Mouse (Mus musculus): ENCODE results near the gene Ttyh3. TPM values are rescaled to one million over a fixed set of nuclear protein-coding genes. Genes with fewer than 3 reads are reported as not detected.

Ttyh3 gene
- polyA plus RNA-seq (2014; fragmentation: Nextera tagmentation; extraction: Ambion mirVana) = 42.9 and 46.4 TPM in 2 replicates

- no peaks in the 10 kb centered on the region for H3K9me3 ChIP-seq (ENCODE audit: control insufficient read depth, low read length)
- peaks cover 29% of the 10 kb centered on the region for H3K4me1 ChIP-seq (ENCODE audit: control insufficient read depth, insufficient read depth, low read length)
- WGBS = 0% methylated on average over 51 of the region's 62 CpGs
- H3K27ac ChIP-seq (ENCODE audit: low read depth, low read length) = peak within 1 kb of the TSS; percentile 79
- peak within 1 kb of the TSS; percentile 100 for H3K9ac ChIP-seq (ENCODE audit: low read length)
- ATAC-seq (ENCODE audit: low FRiP score) (peak; percentile 10; the same call in 1 of the 2 replicates), DNase-seq (ENCODE audit: low spot score, missing footprints) (peak; percentile 98)
- H3K4me2 ChIP-seq = peak within 1 kb of the TSS; percentile 98
- peak within 1 kb of the TSS; percentile 93 for H3K4me3 ChIP-seq (ENCODE audit: low read depth, low read length)
- no peaks in the 10 kb centered on the region for H3K27me3 ChIP-seq (ENCODE audit: control insufficient read depth, insufficient read depth, low read length)
- peaks cover 3% of the 10 kb centered on the region for H3K36me3 ChIP-seq (ENCODE audit: control insufficient read depth, insufficient read depth, low read length)
These were observed at the start of gene Ttyh3 for GRCm38 (mm10) chr5:140648519-140649100. Gene Ttyh3 (minus strand): TSS chr5:140649031.

- no peaks in the 10 kb centered on the region; the same call in 1 of the 2 replicates for H3K36me3 ChIP-seq (ENCODE audit: control insufficient read depth, insufficient read depth, low read length)
- ATAC-seq (ENCODE audit: low FRiP score) (no peak), DNase-seq (ENCODE audit: low spot score, missing footprints) (no peak)
- H3K4me1 ChIP-seq (ENCODE audit: control insufficient read depth, insufficient read depth, low read length) = peaks cover under 1% of the 10 kb centered on the region; the same call in 1 of the 2 replicates
- H3K9ac ChIP-seq (ENCODE audit: low read length) = no peak overlapping the region; the same call in 1 of the 2 replicates
- H3K27ac ChIP-seq (ENCODE audit: low read depth, low read length) = no peak overlapping the region
- no peak overlapping the region for H3K4me2 ChIP-seq
- WGBS = 92% methylated on average over 7 of the region's 7 CpGs
- H3K27me3 ChIP-seq (ENCODE audit: control insufficient read depth, insufficient read depth, low read length) = no peaks in the 10 kb centered on the region
- no peak overlapping the region for H3K4me3 ChIP-seq (ENCODE audit: low read depth, low read length)
- H3K9me3 ChIP-seq (ENCODE audit: control insufficient read depth, low read length) = no peaks in the 10 kb centered on the region
These were observed 47.2 kb upstream of the Ttyh3 start for GRCm38 (mm10) chr5:140695987-140696386.

GRCm38 (mm10) chr5:140688434-140688833 is 39.6 kb upstream of the Ttyh3 start:
- Histone ChIP-seq H3K27ac (ENCODE audit: low read depth, low read length) (no peak overlapping the region), H3K36me3 (ENCODE audit: control insufficient read depth, insufficient read depth, low read length) (no peaks in the 10 kb centered on the region; the same call in 1 of the 2 replicates), H3K4me3 (ENCODE audit: low read depth, low read length) (no peak overlapping the region), H3K27me3 (ENCODE audit: control insufficient read depth, insufficient read depth, low read length) (no peaks in the 10 kb centered on the region), H3K9ac (ENCODE audit: low read length) (no peak overlapping the region), H3K4me2 (no peak overlapping the region), H3K4me1 (ENCODE audit: control insufficient read depth, insufficient read depth, low read length) (no peaks in the 10 kb centered on the region), H3K9me3 (ENCODE audit: control insufficient read depth, low read length) (no peaks in the 10 kb centered on the region)
- DNase-seq (ENCODE audit: low spot score, missing footprints) = peak; percentile 17
- no peak for ATAC-seq (ENCODE audit: low FRiP score)
- whole genome bisulfite sequencing = 88% methylated on average over 3 of the region's 3 CpGs

GRCm38 (mm10) chr5:140684343-140685148 is 35.7 kb upstream of the Ttyh3 start:
- no peaks in the 10 kb centered on the region for H3K36me3 ChIP-seq (ENCODE audit: control insufficient read depth, insufficient read depth, low read length)
- no peak overlapping the region for H3K9ac ChIP-seq (ENCODE audit: low read length)
- H3K4me3 ChIP-seq (ENCODE audit: low read depth, low read length) = no peak overlapping the region
- H3K9me3 ChIP-seq (ENCODE audit: control insufficient read depth, low read length) = no peaks in the 10 kb centered on the region
- peak; percentile 94 for DNase-seq (ENCODE audit: low spot score, missing footprints)
- no peak overlapping the region for H3K27ac ChIP-seq (ENCODE audit: low read depth, low read length)
- 61% methylated on average over 16 of the region's 16 CpGs for WGBS
- no peak overlapping the region for H3K4me2 ChIP-seq
- peak; percentile 64; the same call in 1 of the 2 replicates for ATAC-seq (ENCODE audit: low FRiP score)
- H3K27me3 ChIP-seq (ENCODE audit: control insufficient read depth, insufficient read depth, low read length) = no peaks in the 10 kb centered on the region
- no peaks in the 10 kb centered on the region for H3K4me1 ChIP-seq (ENCODE audit: control insufficient read depth, insufficient read depth, low read length)

GRCm38 (mm10) chr5:140682113-140682512 is 33.3 kb upstream of the Ttyh3 start:
- 96% methylated on average over 6 of the region's 6 CpGs for WGBS
- H3K27me3 ChIP-seq (ENCODE audit: control insufficient read depth, insufficient read depth, low read length) = no peaks in the 10 kb centered on the region
- no peak overlapping the region for H3K27ac ChIP-seq (ENCODE audit: low read depth, low read length)
- no peaks in the 10 kb centered on the region for H3K9me3 ChIP-seq (ENCODE audit: control insufficient read depth, low read length)
- H3K4me2 ChIP-seq = no peak overlapping the region
- ATAC-seq (ENCODE audit: low FRiP score) (no peak), DNase-seq (ENCODE audit: low spot score, missing footprints) (no peak)
- H3K4me1 ChIP-seq (ENCODE audit: control insufficient read depth, insufficient read depth, low read length) = no peaks in the 10 kb centered on the region
- no peak overlapping the region for H3K4me3 ChIP-seq (ENCODE audit: low read depth, low read length)
- H3K36me3 ChIP-seq (ENCODE audit: control insufficient read depth, insufficient read depth, low read length) = no peaks in the 10 kb centered on the region
- H3K9ac ChIP-seq (ENCODE audit: low read length) = no peak overlapping the region

- Histone ChIP-seq H3K27me3 (ENCODE audit: control insufficient read depth, insufficient read depth, low read length) (no peaks in the 10 kb centered on the region), H3K4me1 (ENCODE audit: control insufficient read depth, insufficient read depth, low read length) (no peaks in the 10 kb centered on the region), H3K9ac (ENCODE audit: low read length) (no peak overlapping the region), H3K4me3 (ENCODE audit: low read depth, low read length) (no peak overlapping the region), H3K9me3 (ENCODE audit: control insufficient read depth, low read length) (no peaks in the 10 kb centered on the region), H3K36me3 (ENCODE audit: control insufficient read depth, insufficient read depth, low read length) (no peaks in the 10 kb centered on the region), H3K4me2 (no peak overlapping the region), H3K27ac (ENCODE audit: low read depth, low read length) (no peak overlapping the region)
- WGBS = 76% methylated on average over 1 of the region's 1 CpGs
- no peak for DNase-seq (ENCODE audit: low spot score, missing footprints)
- no peak for ATAC-seq (ENCODE audit: low FRiP score)
These were observed 32.1 kb upstream of the Ttyh3 start for GRCm38 (mm10) chr5:140680950-140681349.

- DNase-seq (ENCODE audit: low spot score, missing footprints) (no peak), ATAC-seq (ENCODE audit: low FRiP score) (no peak)
- Histone ChIP-seq H3K9me3 (ENCODE audit: control insufficient read depth, low read length) (no peaks in the 10 kb centered on the region), H3K27me3 (ENCODE audit: control insufficient read depth, insufficient read depth, low read length) (no peaks in the 10 kb centered on the region), H3K27ac (ENCODE audit: low read depth, low read length) (no peak overlapping the region), H3K9ac (ENCODE audit: low read length) (no peak overlapping the region), H3K4me2 (no peak overlapping the region), H3K4me3 (ENCODE audit: low read depth, low read length) (no peak overlapping the region), H3K36me3 (ENCODE audit: control insufficient read depth, insufficient read depth, low read length) (no peaks in the 10 kb centered on the region), H3K4me1 (ENCODE audit: control insufficient read depth, insufficient read depth, low read length) (no peaks in the 10 kb centered on the region)
- 84% methylated on average over 6 of the region's 6 CpGs for WGBS
These were observed 31.2 kb upstream of the Ttyh3 start for GRCm38 (mm10) chr5:140680051-140680450.

- WGBS = 91% methylated on average over 6 of the region's 6 CpGs
- Histone ChIP-seq H3K4me2 (no peak overlapping the region), H3K36me3 (ENCODE audit: control insufficient read depth, insufficient read depth, low read length) (no peaks in the 10 kb centered on the region), H3K4me1 (ENCODE audit: control insufficient read depth, insufficient read depth, low read length) (no peaks in the 10 kb centered on the region), H3K27ac (ENCODE audit: low read depth, low read length) (no peak overlapping the region), H3K4me3 (ENCODE audit: low read depth, low read length) (no peak overlapping the region), H3K27me3 (ENCODE audit: control insufficient read depth, insufficient read depth, low read length) (no peaks in the 10 kb centered on the region), H3K9me3 (ENCODE audit: control insufficient read depth, low read length) (no peaks in the 10 kb centered on the region), H3K9ac (ENCODE audit: low read length) (no peak overlapping the region)
- no peak for DNase-seq (ENCODE audit: low spot score, missing footprints)
- ATAC-seq (ENCODE audit: low FRiP score) = no peak
These were observed 28.3 kb upstream of the Ttyh3 start for GRCm38 (mm10) chr5:140677137-140677536.

- H3K4me1 ChIP-seq (ENCODE audit: control insufficient read depth, insufficient read depth, low read length) = no peaks in the 10 kb centered on the region
- no peaks in the 10 kb centered on the region for H3K27me3 ChIP-seq (ENCODE audit: control insufficient read depth, insufficient read depth, low read length)
- H3K4me2 ChIP-seq = no peak overlapping the region
- no peak for DNase-seq (ENCODE audit: low spot score, missing footprints)
- no peaks in the 10 kb centered on the region for H3K36me3 ChIP-seq (ENCODE audit: control insufficient read depth, insufficient read depth, low read length)
- no peak overlapping the region for H3K9ac ChIP-seq (ENCODE audit: low read length)
- H3K9me3 ChIP-seq (ENCODE audit: control insufficient read depth, low read length) = no peaks in the 10 kb centered on the region
- H3K27ac ChIP-seq (ENCODE audit: low read depth, low read length) = no peak overlapping the region
- WGBS = 88% methylated on average over 11 of the region's 11 CpGs
- no peak for ATAC-seq (ENCODE audit: low FRiP score)
- no peak overlapping the region for H3K4me3 ChIP-seq (ENCODE audit: low read depth, low read length)
These were observed 26.8 kb upstream of the Ttyh3 start for GRCm38 (mm10) chr5:140675640-140676039.

Data from midbrain, embryonic 11.5 days (tissue).